Mouse (Mus musculus) bone marrow, adult 2 months (tissue): ENCODE measurements around the gene Gm15737. TPM values are rescaled to one million over a fixed set of nuclear protein-coding genes. Genes with fewer than 3 reads are reported as not detected.

Source experiments
- H3K27ac ChIP-seq: fragments of 200-500 bp; 2 replicates; pipeline ENCODE4 v1.5.1; 2012; ENCODE audit warnings: low read depth, mild to moderate bottlenecking, control low read depth, inconsistent platforms, low read length; ENCODE audit not compliant: control insufficient read depth, poor library complexity, insufficient read depth
- H3K4me1 ChIP-seq: fragments of 200-500 bp; 2 replicates; pipeline ENCODE4 v1.6.1; 2011; ENCODE audit warnings: low read length; ENCODE audit not compliant: control insufficient read depth, insufficient read depth
- H3K4me3 ChIP-seq: fragments of 200-500 bp; replicated peaks from 2 replicates; pipeline ENCODE3; 2011; ENCODE audit warnings: mild to moderate bottlenecking, low read depth, low read length, control low read depth; ENCODE audit not compliant: control insufficient read depth
- CTCF ChIP-seq: fragments of 200-500 bp; IDR thresholded peaks from 2 replicates; pipeline ENCODE4 v1.5.1; 2011; ENCODE audit warnings: low read length, control low read depth; ENCODE audit not compliant: control insufficient read depth, insufficient read depth
- POLR2A ChIP-seq: fragments of 200-500 bp; IDR thresholded peaks from 2 replicates; pipeline ENCODE4 v1.6.1; 2011; ENCODE audit warnings: low read depth, mild to moderate bottlenecking, control low read depth, low read length, borderline replicate concordance; ENCODE audit not compliant: control insufficient read depth
- whole genome bisulfite sequencing: fragments of 180-500 bp; shearing (Covaris S2); methylation state at CpG from one replicate; pipeline ENCODE4 v1.1.7; 2018; 5-methylcytosine and 5-hydroxymethylcytosine counted together
- polyA plus RNA-seq: library from polyadenylated mRNA; stranded (reverse); fragments of >200 nt; gene quantifications from 2 replicates; pipeline ENCODE4 v1.2.4, GENCODE M21; 2011; ENCODE audit warnings: low replicate concordance; ENCODE audit not compliant: missing spikeins, insufficient read depth, insufficient read length

Gene Gm15737
- polyA plus RNA-seq, 1 experiment: not detected

DNA sequence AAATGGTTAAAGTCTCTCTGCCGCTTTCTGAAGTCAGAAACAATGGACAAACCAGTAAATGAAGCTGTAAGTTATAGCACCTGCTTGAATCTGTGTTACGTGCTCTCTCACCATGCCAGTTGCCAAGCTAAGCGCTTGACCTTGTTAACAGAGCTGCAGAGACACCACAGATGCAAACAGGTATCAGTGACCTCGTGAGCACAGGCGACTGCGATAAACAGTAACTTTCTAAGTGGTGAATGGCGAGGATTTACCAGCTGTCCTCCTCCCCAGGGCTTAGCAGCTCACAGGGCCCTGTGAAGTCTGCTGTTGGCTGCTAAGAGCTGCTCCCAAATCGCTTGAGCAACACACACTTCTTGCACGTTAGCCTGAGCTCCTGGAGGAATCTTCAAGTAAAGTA is 6.6 kb upstream of the Gm15737 start:
- no peak overlapping the region for H3K27ac ChIP-seq
- TF ChIP-seq CTCF (no peak), POLR2A (no peak)
- H3K4me1 ChIP-seq: no peaks in the 10 kb centered on the region
- H3K4me3 ChIP-seq: no peak overlapping the region
- 80% methylated on average over 9 of the region's 9 CpGs for WGBS

DNA sequence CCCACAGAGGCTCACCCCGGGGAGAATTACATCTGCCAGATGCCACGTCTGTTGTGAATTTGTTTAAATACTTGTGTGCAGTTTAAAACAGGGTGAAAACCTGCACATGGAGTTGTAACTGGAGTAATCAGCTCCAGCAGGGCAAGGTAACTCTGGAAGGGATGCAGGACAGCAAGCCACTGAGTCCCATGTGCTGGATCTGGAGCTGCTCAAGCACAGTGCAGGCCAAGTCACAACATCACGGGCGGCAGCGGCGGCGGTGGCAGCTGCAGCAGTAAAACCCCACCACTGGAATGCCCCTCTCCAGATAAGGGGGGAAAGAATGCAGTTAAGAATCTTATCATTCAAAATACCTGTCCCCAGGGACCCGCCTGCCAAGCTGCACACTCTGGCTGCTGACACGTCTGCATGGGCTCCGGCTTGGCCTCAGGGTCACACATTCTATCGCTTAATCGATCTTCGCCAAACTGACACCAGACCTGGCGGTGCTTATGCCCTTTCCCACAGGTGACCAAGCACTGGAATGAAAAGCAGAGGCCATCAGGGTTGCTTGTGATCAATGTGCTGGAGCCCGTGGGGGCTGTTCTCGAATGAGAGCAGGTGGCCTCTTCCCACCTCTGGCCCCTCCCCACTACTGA is 544 bp downstream of the Gm15737 start:
- TF ChIP-seq CTCF: no peak
- no peak for TF ChIP-seq POLR2A
- 89% methylated on average over 16 of the region's 16 CpGs for WGBS
- H3K4me1 ChIP-seq: no peaks in the 10 kb centered on the region
- H3K4me3 ChIP-seq: no peak overlapping the region
- H3K27ac ChIP-seq: no peak overlapping the region

DNA sequence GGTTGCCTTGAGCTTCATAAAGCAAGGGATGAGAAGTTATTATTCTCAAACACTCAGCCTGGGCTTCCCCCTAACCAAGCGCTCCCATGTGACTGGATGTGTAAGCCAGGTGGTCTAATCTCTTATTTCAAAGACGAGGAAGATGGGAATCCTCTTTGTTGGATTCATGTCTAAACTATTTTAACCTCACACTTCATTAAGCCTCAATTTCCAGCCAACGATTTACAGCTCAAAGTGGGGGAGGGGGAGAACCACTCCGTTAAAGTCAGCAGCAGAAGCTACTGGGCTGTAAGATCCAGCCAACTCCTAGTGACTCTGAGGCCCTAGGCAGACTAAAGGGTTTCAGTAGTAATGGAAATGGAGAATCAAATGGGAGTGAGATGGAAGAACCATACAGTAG is 2.7 kb downstream of the Gm15737 start:
- no peaks in the 10 kb centered on the region for H3K4me1 ChIP-seq
- TF ChIP-seq POLR2A (no peak), CTCF (no peak)
- 78% methylated on average over 4 of the region's 4 CpGs for WGBS
- H3K27ac ChIP-seq: no peak overlapping the region
- H3K4me3 ChIP-seq: no peak overlapping the region

DNA sequence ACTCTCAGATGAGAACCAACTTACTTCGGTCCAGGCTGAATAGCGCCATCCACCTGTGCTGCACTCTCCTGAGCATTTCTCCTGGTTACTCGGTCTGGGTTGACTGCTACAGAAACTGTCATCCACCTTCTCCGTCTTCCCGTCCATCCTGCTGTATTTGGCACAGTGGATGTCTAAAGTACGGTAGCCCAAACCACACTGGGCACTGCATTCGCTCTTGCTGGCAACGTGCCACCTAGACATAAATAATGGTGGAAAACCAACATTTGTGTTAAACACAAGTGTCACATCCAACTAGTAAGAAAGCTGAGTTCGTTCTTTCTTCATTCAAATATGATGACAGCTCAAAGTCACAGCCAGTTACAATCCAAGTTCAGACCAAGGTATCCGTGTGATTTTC is 3.6 kb downstream of the Gm15737 start:
- WGBS: 53% methylated on average over 10 of the region's 10 CpGs
- Histone ChIP-seq H3K4me3 (no peak overlapping the region), H3K27ac (no peak overlapping the region), H3K4me1 (no peaks in the 10 kb centered on the region)
- TF ChIP-seq CTCF: no peak
- TF ChIP-seq POLR2A: no peak

DNA sequence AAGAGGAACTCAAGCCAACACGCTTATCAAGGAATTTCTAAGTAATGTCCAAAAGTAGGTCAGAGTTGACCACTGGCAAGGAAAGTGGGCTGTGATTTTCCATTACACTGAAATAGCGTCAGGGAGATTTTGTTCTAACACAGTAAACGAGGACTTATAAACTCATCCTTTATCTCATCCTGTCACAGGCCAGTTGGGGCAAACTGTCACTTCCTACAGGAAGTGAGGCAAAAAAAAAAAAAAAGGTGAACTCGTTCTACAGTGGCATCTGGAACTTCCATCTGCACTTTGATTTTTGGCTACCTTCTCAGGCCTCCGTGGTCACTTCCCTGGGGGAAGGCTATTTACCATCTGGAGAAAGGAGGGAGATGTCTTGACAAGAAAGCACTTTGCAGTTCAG is 5.7 kb downstream of the Gm15737 start:
- WGBS: 3% methylated on average over 5 of the region's 5 CpGs
- no peak for TF ChIP-seq CTCF
- no peak for TF ChIP-seq POLR2A
- no peak overlapping the region for H3K27ac ChIP-seq
- H3K4me1 ChIP-seq: no peaks in the 10 kb centered on the region
- no peak overlapping the region for H3K4me3 ChIP-seq

DNA sequence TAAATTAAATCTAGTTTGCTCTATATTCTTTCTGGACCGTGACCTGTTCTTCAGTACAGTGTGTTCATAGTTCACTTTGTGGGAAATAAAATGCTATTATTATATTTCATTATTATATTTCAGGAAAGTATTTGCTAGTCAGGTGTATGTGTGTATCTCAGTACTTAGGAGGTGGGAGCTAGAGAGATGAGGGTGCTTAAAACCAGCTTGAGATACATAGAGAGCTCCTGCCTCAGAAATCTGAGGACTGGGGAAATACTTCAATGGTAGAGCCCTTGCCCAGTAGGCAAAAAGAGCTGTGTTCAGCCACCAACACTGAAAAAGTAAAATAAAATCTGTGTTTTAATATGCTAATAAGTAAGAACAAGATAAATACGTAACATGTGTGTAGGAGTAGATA is 6.2 kb downstream of the Gm15737 start:
- 76% methylated on average over 2 of the region's 2 CpGs for WGBS
- H3K27ac ChIP-seq: no peak overlapping the region
- TF ChIP-seq CTCF (no peak), POLR2A (no peak)
- no peaks in the 10 kb centered on the region for H3K4me1 ChIP-seq
- H3K4me3 ChIP-seq: no peak overlapping the region

DNA sequence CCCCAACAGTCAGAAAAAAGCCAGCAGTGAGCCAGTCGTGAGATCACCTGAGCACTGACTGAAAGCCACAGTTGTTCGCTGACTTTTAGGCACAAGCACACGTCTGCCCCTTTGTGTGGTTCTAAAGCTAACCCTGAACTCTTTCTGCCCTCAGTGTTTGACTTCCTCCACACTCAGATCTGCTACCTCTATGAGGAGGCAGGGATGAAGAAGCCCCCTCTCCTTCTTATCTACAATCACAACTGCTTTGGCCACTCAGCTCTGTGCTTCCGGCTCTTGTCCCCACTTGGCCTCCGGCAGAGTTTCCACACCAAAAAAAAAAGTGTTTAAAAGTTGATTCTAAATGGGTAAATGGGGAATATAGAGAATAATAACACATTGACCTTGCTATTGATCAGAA is 7.0 kb downstream of the Gm15737 start:
- no peaks in the 10 kb centered on the region for H3K4me1 ChIP-seq
- H3K4me3 ChIP-seq: no peak overlapping the region
- 18% methylated on average over 5 of the region's 5 CpGs for WGBS
- TF ChIP-seq CTCF (no peak), POLR2A (no peak)
- no peak overlapping the region for H3K27ac ChIP-seq

DNA sequence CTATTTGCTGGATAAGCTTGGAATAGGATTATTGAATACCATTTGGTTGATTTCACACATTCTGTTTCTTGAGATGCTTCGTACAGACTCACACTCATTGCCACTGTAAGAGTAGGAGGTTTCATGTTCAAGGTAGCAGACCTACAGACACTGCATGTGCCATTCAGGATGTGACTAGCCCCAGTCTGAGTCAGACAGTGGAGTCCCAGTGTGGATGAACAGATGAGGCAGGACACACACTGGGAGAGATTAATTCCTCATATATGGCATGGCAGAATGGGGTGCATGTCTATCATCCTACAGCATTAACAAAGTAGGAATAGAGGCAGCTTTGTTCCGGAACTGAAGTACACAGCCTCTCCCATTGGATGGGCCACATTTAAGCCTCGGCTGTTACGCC is 8.1 kb downstream of the Gm15737 start:
- no peak overlapping the region for H3K27ac ChIP-seq
- WGBS: 78% methylated on average over 4 of the region's 4 CpGs
- no peak for TF ChIP-seq CTCF
- TF ChIP-seq POLR2A: no peak

DNA sequence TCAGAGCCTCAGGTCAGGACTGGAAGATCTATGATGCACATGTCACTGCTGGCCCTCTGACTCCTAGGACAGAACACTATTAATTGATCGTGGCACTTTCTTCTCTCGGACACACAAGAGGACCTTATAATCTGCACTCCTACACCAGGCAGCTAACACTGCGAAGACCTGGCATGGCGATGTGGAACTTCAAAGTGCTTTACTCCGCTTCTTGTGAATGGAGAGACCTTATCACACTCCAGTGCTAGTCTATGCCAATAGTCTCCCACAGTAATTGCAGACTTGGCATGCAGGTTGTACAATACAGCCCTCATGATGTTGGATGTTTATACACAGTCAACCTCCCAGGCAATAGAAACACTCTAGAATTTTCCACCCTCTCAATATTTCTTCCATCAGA is 9.6 kb downstream of the Gm15737 start:
- WGBS: 86% methylated on average over 5 of the region's 5 CpGs
- Histone ChIP-seq H3K4me1 (no peaks in the 10 kb centered on the region), H3K4me3 (no peak overlapping the region), H3K27ac (no peak overlapping the region)
- no peak for TF ChIP-seq POLR2A
- TF ChIP-seq CTCF: no peak

More for the DNA sequence above, 8.1 kb downstream of the Gm15737 start:
- Histone ChIP-seq H3K4me3 (no peak overlapping the region), H3K4me1 (no peaks in the 10 kb centered on the region)
